Mouse (Mus musculus) liver, embryonic 14.5 days (tissue): ENCODE measurements around the gene Ifitm5. TPM values are rescaled to one million over a fixed set of nuclear protein-coding genes. Genes with fewer than 3 reads are reported as not detected.
A peak's percentile ranks its signal among the peaks of the same experiment; 100 is the strongest.
"Not testable (repeated sequence)": the region's sequence is repeated elsewhere in the genome, so short reads cannot be mapped to it uniquely, and the experiment has no call there.

Experiments used
- ATAC-seq: fragments of 200-750 bp; cut with Nextera tagmentation; 2 replicates; pipeline ENCODE4 v1.8.0; 2017; ENCODE audit warnings: moderate number of reproducible peaks, mild to moderate bottlenecking, moderate library complexity; ENCODE audit not compliant: insufficient read depth
- DNase-seq, 3 experiments: peaks; one replicate each; pipeline ENCODE4 v3.0.0-alpha.2; 2012 to 2013; ENCODE audit warnings: low read depth in 3 of 3, low spot score in 3 of 3
- H3K27ac ChIP-seq: fragments of 300-500 bp; sonication (generic); 2 replicates; pipeline ENCODE4 v1.5.1; 2014; ENCODE audit warnings: moderate library complexity, mild to moderate bottlenecking, control low read depth, inconsistent platforms
- H3K27me3 ChIP-seq: fragments of 300-500 bp; sonication (generic); 2 replicates; pipeline ENCODE4 v1.6.1; 2014; ENCODE audit warnings: mild to moderate bottlenecking, low read length, moderate library complexity; ENCODE audit not compliant: control insufficient read depth, insufficient read depth
- H3K36me3 ChIP-seq: fragments of 300-500 bp; sonication (generic); replicated peaks from 2 replicates; pipeline ENCODE4 v1.6.1; 2014; ENCODE audit warnings: low read depth; ENCODE audit not compliant: control insufficient read depth, insufficient read depth
- H3K4me1 ChIP-seq, 2 experiments: fragments of 200-500 bp in 1 of 2; fragments of 300-500 bp in 1 of 2; sonication (generic) in 1 of 2; replicated peaks; 2 replicates each; pipeline ENCODE4 v1.6.1; 2012 to 2014; ENCODE audit warnings: antibody characterized with exemption in 1 of 2, inconsistent platforms in 1 of 2, low read length in 1 of 2; ENCODE audit not compliant: control insufficient read depth in 2 of 2, insufficient read depth in 2 of 2
- H3K4me2 ChIP-seq: fragments of 300-500 bp; sonication (generic); 2 replicates; pipeline ENCODE4 v1.6.1; 2014; ENCODE audit warnings: low read depth, mild to moderate bottlenecking, control low read depth, moderate library complexity
- H3K4me3 ChIP-seq, 2 experiments: fragments of 200-500 bp in 1 of 2; fragments of 300-500 bp in 1 of 2; sonication (generic) in 1 of 2; 2 replicates each; pipeline ENCODE4 v1.5.1; 2012 to 2014; ENCODE audit warnings: low read depth in 2 of 2, low read length in 2 of 2, mild to moderate bottlenecking in 2 of 2, control low read depth in 1 of 2, inconsistent platforms in 1 of 2, moderate library complexity in 1 of 2; ENCODE audit not compliant: insufficient read depth in 1 of 2
- H3K9ac ChIP-seq: fragments of 300-500 bp; sonication (generic); replicated peaks from 2 replicates; pipeline ENCODE4 v1.6.1; 2014; ENCODE audit warnings: mild to moderate bottlenecking, control low read depth, moderate library complexity
- H3K9me3 ChIP-seq: fragments of 300-500 bp; sonication (generic); 2 replicates; pipeline ENCODE4 v1.6.1; 2016; ENCODE audit warnings: low read length, mixed read lengths; ENCODE audit not compliant: control insufficient read depth
- CTCF ChIP-seq: IDR thresholded peaks from 2 replicates; pipeline ENCODE4 v1.5.1; 2016; ENCODE audit warnings: antibody characterized with exemption, low read depth, control low read depth
- EP300 ChIP-seq: IDR thresholded peaks from 2 replicates; pipeline ENCODE4 v1.6.1; 2016; ENCODE audit warnings: antibody characterized with exemption, low read depth
- WGBS: fragments of 180-500 bp; shearing (Covaris S2); extraction: QIAGEN DNeasy Blood & Tissue Kit; methylation state at CpG from one replicate; pipeline ENCODE4 v1.1.7; 2014; ENCODE audit not compliant: insufficient replicate concordance; 5-methylcytosine and 5-hydroxymethylcytosine counted together
- polyA plus RNA-seq, 2 experiments: library from polyadenylated mRNA; depleted of rRNA in 1 of 2; stranded (reverse) in 1 of 2; unstranded in 1 of 2; fragments of >200 nt; fragmentation: Nextera tagmentation in 1 of 2; extraction: Ambion mirVana in 1 of 2; gene quantifications; 2 replicates each; pipeline versions ENCODE4 v1.2.1 to v1.2.3; 2012 to 2014

Gene Ifitm5
- polyA plus RNA-seq, 2 experiments, result 0.30 to 0.33 TPM

- H3K27ac ChIP-seq, result no peak overlapping the region
- no peak overlapping the region for H3K4me3 ChIP-seq
- H3K36me3 ChIP-seq, result no peaks in the 10 kb centered on the region
- no peak overlapping the region for H3K4me2 ChIP-seq
- 72% methylated on average over 8 of the region's 8 CpGs for WGBS
- H3K9ac ChIP-seq, result no peak overlapping the region
- no peak for ATAC-seq
- no peaks in the 10 kb centered on the region for H3K9me3 ChIP-seq
- H3K4me1 ChIP-seq, result peaks cover 0 to 26% of the 10 kb centered on the region in 2 experiments; a peak in 2 of 4 replicates
- no peak for DNase-seq
- H3K27me3 ChIP-seq, result no peaks in the 10 kb centered on the region
- no peak for TF ChIP-seq CTCF
- TF ChIP-seq EP300, result no peak
These were observed 21.5 kb upstream of the Ifitm5 start for GRCm38 (mm10) chr7:140971479-140972171.

- no peaks in the 10 kb centered on the region for H3K9me3 ChIP-seq
- no peak overlapping the region for H3K4me3 ChIP-seq
- no peaks in the 10 kb centered on the region for H3K36me3 ChIP-seq
- ATAC-seq (peak; percentile 13; the same call in 1 of the 2 replicates), DNase-seq (no peak)
- H3K4me2 ChIP-seq, result no peak overlapping the region
- no peaks in the 10 kb centered on the region for H3K27me3 ChIP-seq
- 37% methylated on average over 7 of the region's 7 CpGs for WGBS
- no peak overlapping the region for H3K9ac ChIP-seq
- peaks cover 0 to 26% of the 10 kb centered on the region in 2 experiments; a peak in 2 of 4 replicates for H3K4me1 ChIP-seq
- H3K27ac ChIP-seq, result no peak overlapping the region
- no peak for TF ChIP-seq CTCF
- no peak for TF ChIP-seq EP300
These were observed 20.8 kb upstream of the Ifitm5 start for GRCm38 (mm10) chr7:140970931-140971330.

- not testable (repeated sequence) for H3K9me3 ChIP-seq, ATAC-seq, H3K27ac ChIP-seq, H3K36me3 ChIP-seq, H3K4me2 ChIP-seq, H3K9ac ChIP-seq, H3K27me3 ChIP-seq, H3K4me3 ChIP-seq, DNase-seq
- 20% methylated on average over 3 of the region's 3 CpGs for WGBS
- H3K4me1 ChIP-seq, result peaks cover 0 to 22% of the 10 kb centered on the region in 2 experiments; a peak in 2 of 4 replicates
These were observed 18.6 kb upstream of the Ifitm5 start for GRCm38 (mm10) chr7:140968710-140969109.

GRCm38 (mm10) chr7:140967862-140968591 lies 17.9 kb upstream of the Ifitm5 start:
- Histone ChIP-seq H3K9me3 (no peaks in the 10 kb centered on the region), H3K9ac (no peak overlapping the region), H3K4me2 (no peak overlapping the region), H3K4me3 (no peak overlapping the region), H3K36me3 (no peaks in the 10 kb centered on the region), H3K27ac (no peak overlapping the region), H3K27me3 (no peaks in the 10 kb centered on the region), H3K4me1 (peaks cover 0 to 22% of the 10 kb centered on the region in 2 experiments; a peak in 2 of 4 replicates)
- TF ChIP-seq EP300, result no peak
- no peak for TF ChIP-seq CTCF
- DNase-seq (no peak), ATAC-seq (no peak)
- WGBS, result 16% methylated on average over 14 of the region's 14 CpGs

- Histone ChIP-seq H3K9ac (no peak within 1 kb of the TSS), H3K4me2 (no peak within 1 kb of the TSS), H3K36me3 (no peaks in the 10 kb centered on the region), H3K4me3 (no peak within 1 kb of the TSS), H3K9me3 (no peaks in the 10 kb centered on the region), H3K27me3 (no peaks in the 10 kb centered on the region), H3K27ac (no peak within 1 kb of the TSS), H3K4me1 (peaks cover 0 to 22% of the 10 kb centered on the region in 2 experiments; a peak in 2 of 4 replicates)
- TF ChIP-seq CTCF (no peak), EP300 (no peak)
- DNase-seq, result no peak
- ATAC-seq, result no peak
- WGBS, result 54% methylated on average over 4 of the region's 4 CpGs
These were observed 16.8 kb upstream of the Ifitm5 start, which contains the start of gene Ifitm1 for GRCm38 (mm10) chr7:140966921-140967320. Gene Ifitm1, plus strand, starts transcription at chr7:140967221.
